Mouse (Mus musculus) kidney, postnatal 0 days (tissue): ENCODE data around the gene Ube2v1. TPM values are rescaled to one million over a fixed set of nuclear protein-coding genes. Genes with fewer than 3 reads are reported as not detected.

Source experiments
- ATAC-seq: fragments of 200-750 bp; cut with Nextera tagmentation; replicated peaks from 2 replicates; pipeline ENCODE4 v1.8.0; 2017; ENCODE audit warnings: low read depth, moderate number of reproducible peaks, moderate TSS enrichment, moderate library complexity; ENCODE audit not compliant: low FRiP score
- DNase-seq: peaks from one replicate; pipeline ENCODE4 v3.0.0-alpha.2; 2016; ENCODE audit warnings: low spot score
- H3K27ac ChIP-seq: fragments of 300-500 bp; sonication (generic); 2 replicates; pipeline ENCODE4 v1.5.1; 2014; ENCODE audit warnings: mild to moderate bottlenecking
- H3K27me3 ChIP-seq: fragments of 300-500 bp; sonication (generic); 2 replicates; pipeline ENCODE4 v1.6.1; 2014; ENCODE audit warnings: low read length, mixed read lengths; ENCODE audit not compliant: insufficient read depth
- H3K36me3 ChIP-seq: fragments of 300-500 bp; sonication (generic); 2 replicates; pipeline ENCODE4 v1.6.1; 2014; ENCODE audit warnings: low read length, mixed read lengths; ENCODE audit not compliant: insufficient read depth
- H3K4me1 ChIP-seq: fragments of 300-500 bp; sonication (generic); replicated peaks from 2 replicates; pipeline ENCODE4 v1.6.1; 2014; ENCODE audit warnings: antibody characterized with exemption, low read length, mixed read lengths; ENCODE audit not compliant: insufficient read depth
- H3K4me2 ChIP-seq: fragments of 300-500 bp; sonication (generic); 2 replicates; pipeline ENCODE4 v1.6.1; 2014; ENCODE audit warnings: mild to moderate bottlenecking, low read length, moderate library complexity, mixed read lengths
- H3K4me3 ChIP-seq: fragments of 300-500 bp; sonication (generic); replicated peaks from 2 replicates; pipeline ENCODE4 v1.5.1; 2014; ENCODE audit warnings: low read depth, low read length
- H3K9ac ChIP-seq: fragments of 300-500 bp; sonication (generic); 2 replicates; pipeline ENCODE4 v1.6.1; 2014; ENCODE audit warnings: low read depth, low read length
- H3K9me3 ChIP-seq: fragments of 300-500 bp; sonication (generic); replicated peaks from 2 replicates; pipeline ENCODE4 v1.6.1; 2016; ENCODE audit warnings: low read length, inconsistent platforms, mixed read lengths
- CTCF ChIP-seq: IDR thresholded peaks from 2 replicates; pipeline ENCODE4 v1.5.1; 2016; ENCODE audit warnings: antibody characterized with exemption, low read depth, mild to moderate bottlenecking, moderate library complexity
- WGBS: fragments of 180-500 bp; shearing (Covaris S2); extraction: QIAGEN DNeasy Blood & Tissue Kit; methylation state at CpG from one replicate; pipeline ENCODE4 v1.1.7; 2014; 5-methylcytosine and 5-hydroxymethylcytosine counted together
- polyA plus RNA-seq: library from polyadenylated mRNA; unstranded; fragments of >200 nt; fragmentation: Nextera tagmentation; extraction: Ambion mirVana; gene quantifications from 2 replicates; pipeline ENCODE4 v1.2.1, GENCODE M21; 2015

Ube2v1 gene
- polyA plus RNA-seq: 256 and 262 TPM in 2 replicates

GRCm38 (mm10) chr2:167631591-167632448 lies at the start of gene Ube2v1:
TSS of gene Ube2v1 (minus strand) at chr2:167632095.
- ATAC-seq (peak; percentile 84), DNase-seq (peak; percentile 97)
- under 1% methylated on average over 72 of the region's 87 CpGs for WGBS
- no peaks in the 10 kb centered on the region for H3K9me3 ChIP-seq
- peaks cover 16% of the 10 kb centered on the region; the same call in 1 of the 2 replicates for H3K36me3 ChIP-seq
- peak within 1 kb of the TSS; percentile 96 for H3K9ac ChIP-seq
- H3K4me1 ChIP-seq: peaks cover 26% of the 10 kb centered on the region
- peak; percentile 40 for TF ChIP-seq CTCF
- H3K27me3 ChIP-seq: no peaks in the 10 kb centered on the region
- H3K4me2 ChIP-seq: peak within 1 kb of the TSS; percentile 93
- H3K4me3 ChIP-seq: peak within 1 kb of the TSS; percentile 95
- H3K27ac ChIP-seq: peak within 1 kb of the TSS; percentile 89

- ATAC-seq: no peak
- Histone ChIP-seq H3K4me3 (no peak overlapping the region), H3K4me1 (no peaks in the 10 kb centered on the region), H3K4me2 (no peak overlapping the region), H3K9ac (no peak overlapping the region), H3K27me3 (no peaks in the 10 kb centered on the region), H3K27ac (no peak overlapping the region), H3K36me3 (no peaks in the 10 kb centered on the region), H3K9me3 (no peaks in the 10 kb centered on the region)
- DNase-seq: peak; percentile 61
- 48% methylated on average over 5 of the region's 5 CpGs for WGBS
- TF ChIP-seq CTCF: peak; percentile 71
Measured at GRCm38 (mm10) chr2:167680657-167681056, 48.8 kb upstream of the Ube2v1 start.

GRCm38 (mm10) chr2:167679902-167680430 lies 48.1 kb upstream of the Ube2v1 start:
- ATAC-seq: peak; percentile 42
- Histone ChIP-seq H3K4me3 (no peak overlapping the region), H3K4me2 (no peak overlapping the region), H3K27me3 (no peaks in the 10 kb centered on the region), H3K9me3 (no peaks in the 10 kb centered on the region), H3K27ac (no peak overlapping the region), H3K9ac (no peak overlapping the region), H3K4me1 (no peaks in the 10 kb centered on the region), H3K36me3 (no peaks in the 10 kb centered on the region)
- peak; percentile 75 for DNase-seq
- peak; percentile 96 for TF ChIP-seq CTCF
- WGBS: 2% methylated on average over 13 of the region's 13 CpGs

GRCm38 (mm10) chr2:167678600-167678999 lies 46.7 kb upstream of the Ube2v1 start:
- no peak for ATAC-seq
- 51% methylated on average over 5 of the region's 5 CpGs for WGBS
- TF ChIP-seq CTCF: peak; percentile 59

GRCm38 (mm10) chr2:167675120-167675909 lies 43.4 kb upstream of the Ube2v1 start:
- Histone ChIP-seq H3K36me3 (no peaks in the 10 kb centered on the region), H3K9ac (no peak overlapping the region), H3K4me2 (no peak overlapping the region), H3K9me3 (no peaks in the 10 kb centered on the region), H3K4me3 (no peak overlapping the region), H3K27ac (no peak overlapping the region), H3K27me3 (no peaks in the 10 kb centered on the region), H3K4me1 (no peaks in the 10 kb centered on the region)
- peak; percentile 83 for TF ChIP-seq CTCF
- peak; percentile 81 for DNase-seq
- 44% methylated on average over 14 of the region's 14 CpGs for WGBS
- ATAC-seq: no peak

More at GRCm38 (mm10) chr2:167678600-167678999, 46.7 kb upstream of the Ube2v1 start:
- Histone ChIP-seq H3K27ac (no peak overlapping the region), H3K27me3 (no peaks in the 10 kb centered on the region), H3K4me2 (no peak overlapping the region), H3K9me3 (no peaks in the 10 kb centered on the region), H3K36me3 (no peaks in the 10 kb centered on the region), H3K4me3 (no peak overlapping the region), H3K4me1 (no peaks in the 10 kb centered on the region), H3K9ac (no peak overlapping the region)
- no peak for DNase-seq

GRCm38 (mm10) chr2:167672212-167672685 lies 40.4 kb upstream of the Ube2v1 start:
- Histone ChIP-seq H3K4me3 (no peak overlapping the region), H3K9ac (no peak overlapping the region), H3K4me2 (no peak overlapping the region), H3K9me3 (no peaks in the 10 kb centered on the region), H3K27me3 (no peaks in the 10 kb centered on the region), H3K27ac (no peak overlapping the region), H3K36me3 (no peaks in the 10 kb centered on the region), H3K4me1 (no peaks in the 10 kb centered on the region)
- ATAC-seq: no peak
- TF ChIP-seq CTCF: no peak
- DNase-seq: peak; percentile 59
- 29% methylated on average over 13 of the region's 13 CpGs for WGBS
